Mouse (Mus musculus) small intestine, adult 2 months (tissue): ENCODE data around the gene AC109138.7.

Experiments
- CTCF ChIP-seq: fragments of 200-500 bp; IDR thresholded peaks from 2 replicates; pipeline ENCODE4 v1.5.1; 2012; ENCODE audit warnings: low read depth, mild to moderate bottlenecking, control low read depth, inconsistent platforms, low read length, moderate library complexity, mixed read lengths; ENCODE audit not compliant: insufficient replicate concordance, insufficient read length; ENCODE audit errors: extremely low read depth
- POLR2A ChIP-seq: fragments of 200-500 bp; IDR thresholded peaks from 2 replicates; pipeline ENCODE4 v1.6.1; 2012; ENCODE audit warnings: low read depth, mild to moderate bottlenecking, control low read depth, inconsistent platforms, low read length, moderate library complexity

DNA sequence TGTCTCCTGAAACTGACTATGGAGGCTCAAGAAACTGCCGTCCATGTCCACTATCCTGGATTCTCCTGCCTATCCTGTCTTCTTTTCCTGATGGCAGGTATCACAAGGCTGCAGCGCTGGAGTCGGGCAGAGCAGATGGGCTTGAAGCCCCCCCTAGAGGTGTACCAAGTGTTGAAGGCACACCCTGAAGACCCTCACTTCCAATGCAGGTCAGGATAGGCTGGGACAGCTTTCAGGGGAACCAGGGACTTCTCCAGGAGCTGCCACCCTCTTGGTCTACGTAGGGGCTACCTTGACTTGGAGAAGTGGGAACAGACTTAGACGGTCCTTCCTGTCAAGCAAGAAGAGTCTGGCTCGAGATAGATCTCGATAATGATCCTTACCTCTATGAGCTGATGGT is 18.5 kb downstream of the AC109138.7 start:
- TF ChIP-seq CTCF (no peak), POLR2A (no peak)
